Mouse (Mus musculus) forebrain, embryonic 11.5 days (tissue): ENCODE measurements around the gene Cdc42bpa. TPM values are rescaled to one million over a fixed set of nuclear protein-coding genes. Genes with fewer than 3 reads are reported as not detected.

ENCODE experiments used
- ATAC-seq: fragments of 200-750 bp; cut with Nextera tagmentation; replicated peaks from 2 replicates; pipeline ENCODE4 v1.8.0; 2017; ENCODE audit warnings: moderate TSS enrichment; ENCODE audit not compliant: low FRiP score
- DNase-seq: peaks from one replicate; pipeline ENCODE4 v3.0.0-alpha.2; 2017; ENCODE audit warnings: low spot score
- H3K27ac ChIP-seq: fragments of 300-500 bp; sonication (generic); 2 replicates; pipeline ENCODE4 v1.5.1; 2014; ENCODE audit warnings: low read depth, low read length
- H3K27me3 ChIP-seq: fragments of 300-500 bp; sonication (generic); 2 replicates; pipeline ENCODE4 v1.6.1; 2014; ENCODE audit warnings: mild to moderate bottlenecking, low read length, mixed read lengths; ENCODE audit not compliant: control insufficient read depth, insufficient read depth
- H3K36me3 ChIP-seq: fragments of 300-500 bp; sonication (generic); 2 replicates; pipeline ENCODE4 v1.6.1; 2014; ENCODE audit warnings: mild to moderate bottlenecking, low read length, moderate library complexity, mixed read lengths; ENCODE audit not compliant: control insufficient read depth, insufficient read depth
- H3K4me1 ChIP-seq: fragments of 300-500 bp; sonication (generic); replicated peaks from 2 replicates; pipeline ENCODE4 v1.6.1; 2014; ENCODE audit warnings: low read length, mixed read lengths; ENCODE audit not compliant: control insufficient read depth, insufficient read depth
- H3K4me2 ChIP-seq: fragments of 300-500 bp; sonication (generic); 2 replicates; pipeline ENCODE4 v1.6.1; 2014; ENCODE audit warnings: low read depth, mild to moderate bottlenecking, low read length, moderate library complexity, mixed read lengths; ENCODE audit not compliant: severe bottlenecking
- H3K4me3 ChIP-seq: fragments of 300-500 bp; sonication (generic); 2 replicates; pipeline ENCODE4 v1.5.1; 2014; ENCODE audit warnings: low read depth, low read length
- H3K9ac ChIP-seq: fragments of 300-500 bp; sonication (generic); 2 replicates; pipeline ENCODE4 v1.6.1; 2014; ENCODE audit warnings: low read length
- H3K9me3 ChIP-seq: fragments of 300-500 bp; sonication (generic); 2 replicates; pipeline ENCODE4 v1.6.1; 2016; ENCODE audit warnings: low read length, mixed read lengths; ENCODE audit not compliant: control insufficient read depth
- WGBS: fragments of 180-500 bp; shearing (Covaris S2); extraction: QIAGEN DNeasy Blood & Tissue Kit; methylation state at CpG from one replicate; pipeline ENCODE4 v1.1.7; 2014; 5-methylcytosine and 5-hydroxymethylcytosine counted together
- polyA plus RNA-seq: library from polyadenylated mRNA; unstranded; fragments of >200 nt; fragmentation: Nextera tagmentation; extraction: Ambion mirVana; gene quantifications from 2 replicates; pipeline ENCODE4 v1.2.1, GENCODE M21; 2014

Gene Cdc42bpa
- polyA plus RNA-seq, 1 experiment from 2014 or later: 17.1 TPM

- Histone ChIP-seq H3K9ac (no peak within 1 kb of the TSS), H3K27me3 (no peaks in the 10 kb centered on the region), H3K9me3 (no peaks in the 10 kb centered on the region), H3K36me3 (no peaks in the 10 kb centered on the region), H3K4me1 (peaks cover 4% of the 10 kb centered on the region), H3K4me2 (no peak within 1 kb of the TSS), H3K27ac (no peak within 1 kb of the TSS), H3K4me3 (no peak within 1 kb of the TSS)
- 66% methylated on average over 4 of the region's 4 CpGs for WGBS
- DNase-seq (no peak), ATAC-seq (no peak)
Observed at GRCm38 (mm10) chr1:180198959-180199714, 238.9 kb downstream of the Cdc42bpa start, which contains the start of gene Coq8a. TSS of gene Coq8a (minus strand) at chr1:180199602.

GRCm38 (mm10) chr1:180199715-180200050, 239.4 kb downstream of the Cdc42bpa start:
- Histone ChIP-seq H3K4me2 (no peak overlapping the region), H3K9me3 (no peaks in the 10 kb centered on the region), H3K9ac (no peak overlapping the region), H3K27me3 (no peaks in the 10 kb centered on the region), H3K27ac (no peak overlapping the region), H3K4me1 (peaks cover 4% of the 10 kb centered on the region), H3K36me3 (no peaks in the 10 kb centered on the region), H3K4me3 (no peak overlapping the region)
- WGBS: 79% methylated on average over 4 of the region's 4 CpGs
- ATAC-seq (no peak), DNase-seq (no peak)

- ATAC-seq (no peak), DNase-seq (no peak)
- Histone ChIP-seq H3K27me3 (no peaks in the 10 kb centered on the region), H3K27ac (no peak overlapping the region), H3K9ac (no peak overlapping the region), H3K9me3 (no peaks in the 10 kb centered on the region), H3K36me3 (no peaks in the 10 kb centered on the region), H3K4me1 (no peaks in the 10 kb centered on the region), H3K4me3 (no peak overlapping the region), H3K4me2 (no peak overlapping the region)
- 74% methylated on average over 5 of the region's 5 CpGs for WGBS
Observed at GRCm38 (mm10) chr1:180200722-180201121, 240.4 kb downstream of the Cdc42bpa start.

GRCm38 (mm10) chr1:180208370-180208769, 248.1 kb downstream of the Cdc42bpa start:
- Histone ChIP-seq H3K27me3 (no peaks in the 10 kb centered on the region), H3K36me3 (no peaks in the 10 kb centered on the region), H3K4me2 (no peak overlapping the region), H3K4me1 (no peaks in the 10 kb centered on the region), H3K4me3 (no peak overlapping the region), H3K9me3 (no peaks in the 10 kb centered on the region), H3K27ac (no peak overlapping the region), H3K9ac (no peak overlapping the region)
- ATAC-seq (no peak), DNase-seq (no peak)
- 83% methylated on average over 3 of the region's 3 CpGs for WGBS

GRCm38 (mm10) chr1:180210031-180210432, 249.8 kb downstream of the Cdc42bpa start:
- H3K4me2 ChIP-seq: no peak overlapping the region
- no peaks in the 10 kb centered on the region for H3K36me3 ChIP-seq
- 90% methylated on average over 4 of the region's 4 CpGs for WGBS
- H3K4me1 ChIP-seq: no peaks in the 10 kb centered on the region
- DNase-seq (no peak), ATAC-seq (no peak)
- no peak overlapping the region for H3K9ac ChIP-seq
- H3K4me3 ChIP-seq: no peak overlapping the region
- no peaks in the 10 kb centered on the region for H3K27me3 ChIP-seq
- H3K27ac ChIP-seq: no peak overlapping the region
- no peaks in the 10 kb centered on the region for H3K9me3 ChIP-seq

- 88% methylated on average over 9 of the region's 9 CpGs for WGBS
- H3K27ac ChIP-seq: no peak overlapping the region
- DNase-seq (no peak), ATAC-seq (no peak)
- H3K9ac ChIP-seq: no peak overlapping the region
- H3K36me3 ChIP-seq: no peaks in the 10 kb centered on the region
- H3K4me3 ChIP-seq: no peak overlapping the region
- no peak overlapping the region for H3K4me2 ChIP-seq
- no peaks in the 10 kb centered on the region for H3K9me3 ChIP-seq
- H3K4me1 ChIP-seq: no peaks in the 10 kb centered on the region
- no peaks in the 10 kb centered on the region for H3K27me3 ChIP-seq
Observed at GRCm38 (mm10) chr1:180210781-180211271, 250.6 kb downstream of the Cdc42bpa start.

- ATAC-seq (no peak), DNase-seq (no peak)
- H3K27me3 ChIP-seq: no peaks in the 10 kb centered on the region
- no peak overlapping the region for H3K4me3 ChIP-seq
- WGBS: 92% methylated on average over 5 of the region's 5 CpGs
- H3K27ac ChIP-seq: no peak overlapping the region
- H3K4me2 ChIP-seq: no peak overlapping the region
- no peak overlapping the region for H3K9ac ChIP-seq
- H3K36me3 ChIP-seq: no peaks in the 10 kb centered on the region
- no peaks in the 10 kb centered on the region; the same call in 1 of the 2 replicates for H3K9me3 ChIP-seq
- no peaks in the 10 kb centered on the region for H3K4me1 ChIP-seq
Observed at GRCm38 (mm10) chr1:180212911-180213310, 252.6 kb downstream of the Cdc42bpa start.

- WGBS: 22% methylated on average over 4 of the region's 4 CpGs
- Histone ChIP-seq H3K27ac (no peak overlapping the region), H3K4me2 (no peak overlapping the region), H3K9me3 (no peaks in the 10 kb centered on the region; the same call in 1 of the 2 replicates), H3K36me3 (no peaks in the 10 kb centered on the region), H3K4me3 (no peak overlapping the region), H3K9ac (no peak overlapping the region), H3K4me1 (no peaks in the 10 kb centered on the region), H3K27me3 (no peaks in the 10 kb centered on the region)
- no peak for ATAC-seq
- DNase-seq: peak; percentile 72
Observed at GRCm38 (mm10) chr1:180215044-180215443, 254.8 kb downstream of the Cdc42bpa start.
